Mouse (Mus musculus): ENCODE data around the gene AL607142.1. TPM values are rescaled to one million over a fixed set of nuclear protein-coding genes. Genes with fewer than 3 reads are reported as not detected.

Gene AL607142.1
- total RNA-seq, 2 experiments from 2014 or later, result not detected

DNA sequence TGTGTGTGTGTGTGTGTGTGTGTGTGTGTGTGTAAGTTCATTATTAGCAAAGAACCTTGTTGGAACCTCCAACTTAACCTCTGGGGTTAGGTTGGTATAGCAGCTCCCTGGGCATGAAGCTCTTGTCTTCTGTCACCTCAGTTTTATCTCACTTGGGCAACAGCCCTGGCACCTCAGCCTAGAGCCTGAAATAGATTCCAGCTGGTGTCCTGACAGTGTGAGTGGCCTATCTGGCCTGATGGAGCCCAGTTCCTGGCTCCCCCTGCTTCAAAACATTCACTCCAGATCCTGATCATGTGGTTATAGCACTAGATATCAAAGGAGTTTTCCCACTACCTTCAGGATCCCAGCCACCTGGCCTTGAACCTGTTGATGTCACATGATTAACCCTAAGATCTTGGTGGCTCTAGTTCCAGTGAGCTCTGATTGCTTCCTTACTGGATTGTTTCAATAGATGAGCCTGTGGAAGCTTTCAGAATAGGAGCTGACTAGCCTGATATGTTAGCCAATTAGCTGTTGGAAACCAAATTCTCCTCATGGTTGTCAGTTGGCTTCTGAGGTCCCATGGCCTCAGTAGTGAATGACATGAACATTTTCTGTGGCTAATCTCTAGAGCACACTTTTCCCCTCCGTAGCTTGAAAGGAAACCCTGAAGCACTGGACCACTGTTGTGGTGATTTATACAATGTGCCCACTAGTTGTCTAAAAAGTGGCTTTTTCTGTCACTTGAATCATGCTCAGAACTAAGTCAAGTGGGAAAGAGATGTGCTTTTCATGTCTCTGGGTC, 27.4 kb downstream of the AL607142.1 start:
- no peak for ATAC-seq (replicated peaks; ENCODE audit: poor library complexity, severe bottlenecking)

GRCm38 (mm10) chr4:120096935-120097334, 32.1 kb downstream of the AL607142.1 start:
- no peak for ATAC-seq (replicated peaks; ENCODE audit: poor library complexity, severe bottlenecking)

DNA sequence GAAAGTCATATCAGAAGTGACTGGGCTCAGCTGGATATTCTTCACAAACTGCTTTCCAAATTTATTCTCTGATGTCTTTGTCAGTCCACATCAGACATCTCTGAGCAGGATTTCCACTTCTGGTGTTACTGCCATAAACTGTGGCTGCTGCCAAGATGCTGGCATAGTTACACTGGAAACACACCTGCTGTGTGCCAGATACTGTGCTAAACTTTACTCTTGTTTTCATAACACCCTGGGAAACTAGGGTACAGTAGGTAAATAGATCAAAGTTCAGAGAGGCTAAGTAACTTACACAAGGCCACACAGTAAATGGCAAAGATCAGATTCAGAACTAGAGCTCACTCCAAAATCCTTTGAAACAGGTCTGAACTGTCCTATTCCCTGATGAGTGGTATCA, 36.4 kb downstream of the AL607142.1 start:
- no peak for ATAC-seq (replicated peaks; ENCODE audit: poor library complexity, severe bottlenecking)

DNA sequence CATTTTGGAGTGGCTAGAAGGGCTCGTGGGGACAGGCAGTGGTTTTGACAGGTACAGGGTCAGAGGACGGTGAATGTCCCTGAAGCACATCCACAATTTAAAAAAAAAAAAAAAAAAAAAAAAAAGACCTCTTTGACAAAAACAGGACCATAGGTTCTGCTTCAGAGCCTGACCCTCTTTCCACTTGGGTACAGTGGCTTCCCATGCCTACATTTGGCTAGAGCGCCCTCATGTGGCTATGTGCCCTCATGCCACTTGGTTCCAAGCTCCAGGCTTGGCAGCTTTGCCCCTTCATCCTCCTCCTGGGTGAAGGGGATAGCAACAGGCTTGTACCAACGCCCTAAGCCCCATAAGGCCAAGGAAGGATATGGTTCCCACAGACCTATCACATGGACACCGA, 39.8 kb downstream of the AL607142.1 start:
- peak; percentile 86 for ATAC-seq (replicated peaks; ENCODE audit: poor library complexity, severe bottlenecking)

- no peak for ATAC-seq (replicated peaks; ENCODE audit: poor library complexity, severe bottlenecking)
These were observed 41.6 kb downstream of the AL607142.1 start for GRCm38 (mm10) chr4:120106362-120106761.

GRCm38 (mm10) chr4:120107787-120108186, 43.0 kb downstream of the AL607142.1 start:
- no peak for ATAC-seq (replicated peaks; ENCODE audit: poor library complexity, severe bottlenecking)

- ATAC-seq (replicated peaks; ENCODE audit: poor library complexity, severe bottlenecking), result no peak
These were observed 50.7 kb downstream of the AL607142.1 start for GRCm38 (mm10) chr4:120115516-120115915.

- no peak for ATAC-seq (replicated peaks; ENCODE audit: poor library complexity, severe bottlenecking)
These were observed 51.5 kb downstream of the AL607142.1 start for GRCm38 (mm10) chr4:120116312-120116711.

DNA sequence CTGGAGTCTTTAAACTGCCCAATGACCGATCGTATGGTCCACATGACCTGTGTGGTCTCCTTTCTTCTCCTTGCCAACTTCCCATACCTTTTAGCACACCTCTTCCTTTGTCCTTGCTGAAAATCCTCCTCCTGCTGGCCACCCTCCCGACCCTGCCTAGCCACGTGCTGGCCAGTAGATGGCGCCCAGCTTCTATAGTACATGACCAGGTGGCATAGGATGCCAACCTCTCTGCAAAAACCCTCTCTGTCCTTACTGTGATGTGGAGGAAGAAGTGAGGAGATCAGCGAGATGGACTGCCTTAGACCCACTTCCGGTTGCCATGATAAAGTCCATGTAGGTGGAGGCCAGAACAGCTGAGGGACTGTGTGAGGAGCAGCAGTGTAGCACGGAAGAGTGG, 55.5 kb downstream of the AL607142.1 start:
- ATAC-seq (replicated peaks; ENCODE audit: poor library complexity, severe bottlenecking), result peak; percentile 66

DNA sequence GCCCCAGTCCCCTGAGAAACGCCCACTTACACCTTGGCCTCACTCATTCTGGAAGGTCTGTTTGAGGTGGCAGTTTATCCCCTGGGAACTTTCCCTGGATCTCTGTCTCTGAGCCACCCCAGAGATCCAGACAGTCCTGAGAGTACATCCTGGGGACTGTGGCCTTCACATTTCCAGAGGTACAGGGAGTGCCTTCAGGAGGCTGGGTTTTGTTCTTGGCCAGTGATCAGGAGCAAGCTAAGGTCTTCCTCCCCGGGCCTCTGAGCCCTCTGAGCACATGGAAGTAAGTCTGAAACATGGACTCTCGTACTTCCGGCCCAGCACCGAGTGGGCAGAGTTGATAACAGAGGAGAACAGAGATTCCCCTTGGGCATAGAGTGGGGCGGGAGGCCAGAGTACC, 59.9 kb downstream of the AL607142.1 start:
- ATAC-seq (replicated peaks; ENCODE audit: poor library complexity, severe bottlenecking), result no peak

GRCm38 (mm10) chr4:120126047-120126446, 61.3 kb downstream of the AL607142.1 start:
- ATAC-seq (replicated peaks; ENCODE audit: poor library complexity, severe bottlenecking), result no peak

GRCm38 (mm10) chr4:120127333-120127732, 62.5 kb downstream of the AL607142.1 start:
- no peak for ATAC-seq (replicated peaks; ENCODE audit: poor library complexity, severe bottlenecking)

DNA sequence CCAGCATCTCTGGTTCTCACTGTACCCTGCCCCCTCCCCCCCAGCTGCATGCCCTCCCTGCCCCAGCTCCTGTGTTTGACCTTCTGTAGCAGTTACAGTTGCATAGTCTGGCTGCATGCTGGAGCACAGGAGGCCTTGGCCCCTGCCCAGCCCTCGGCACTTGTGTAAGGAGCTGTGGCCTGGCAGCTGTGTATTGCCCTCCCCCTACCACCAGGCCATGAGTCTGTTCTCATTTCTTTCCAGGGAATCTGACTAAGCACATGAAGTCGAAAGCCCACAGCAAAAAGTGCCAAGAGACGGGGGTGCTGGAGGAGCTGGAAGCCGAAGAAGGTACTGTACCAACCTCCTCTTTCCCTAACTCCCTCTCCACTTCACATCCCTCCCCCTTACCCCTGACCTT, 63.2 kb downstream of the AL607142.1 start:
- no peak for ATAC-seq (replicated peaks; ENCODE audit: poor library complexity, severe bottlenecking)

GRCm38 (mm10) chr4:120129233-120129885, 64.6 kb downstream of the AL607142.1 start:
- ATAC-seq (replicated peaks; ENCODE audit: poor library complexity, severe bottlenecking), result peak; percentile 84

DNA sequence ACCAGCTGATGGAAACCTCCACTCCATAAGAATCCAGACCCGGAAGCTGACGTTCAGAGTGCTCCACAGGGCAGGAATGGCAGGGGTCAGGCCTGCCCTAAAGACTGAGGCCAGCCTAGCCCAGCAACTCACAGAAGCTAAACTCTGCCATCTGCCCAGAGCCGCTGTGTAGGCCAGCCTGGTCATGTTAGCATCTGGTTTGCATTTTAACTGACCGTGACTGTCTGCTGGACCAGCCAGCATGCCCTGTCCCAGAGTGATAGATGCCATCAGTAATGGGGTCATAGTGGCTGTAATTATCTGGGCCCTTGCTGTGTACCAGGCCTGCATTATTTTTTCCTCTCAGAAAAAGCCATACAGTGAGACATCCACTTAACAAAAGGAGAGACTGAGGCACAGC, 66.1 kb downstream of the AL607142.1 start:
- no peak for ATAC-seq (replicated peaks; ENCODE audit: poor library complexity, severe bottlenecking)

GRCm38 (mm10) chr4:120131441-120132220, 66.8 kb downstream of the AL607142.1 start:
- no peak for ATAC-seq (replicated peaks; ENCODE audit: poor library complexity, severe bottlenecking)

GRCm38 (mm10) chr4:120134223-120134622, 69.4 kb downstream of the AL607142.1 start:
- no peak for ATAC-seq (replicated peaks; ENCODE audit: poor library complexity, severe bottlenecking)

DNA sequence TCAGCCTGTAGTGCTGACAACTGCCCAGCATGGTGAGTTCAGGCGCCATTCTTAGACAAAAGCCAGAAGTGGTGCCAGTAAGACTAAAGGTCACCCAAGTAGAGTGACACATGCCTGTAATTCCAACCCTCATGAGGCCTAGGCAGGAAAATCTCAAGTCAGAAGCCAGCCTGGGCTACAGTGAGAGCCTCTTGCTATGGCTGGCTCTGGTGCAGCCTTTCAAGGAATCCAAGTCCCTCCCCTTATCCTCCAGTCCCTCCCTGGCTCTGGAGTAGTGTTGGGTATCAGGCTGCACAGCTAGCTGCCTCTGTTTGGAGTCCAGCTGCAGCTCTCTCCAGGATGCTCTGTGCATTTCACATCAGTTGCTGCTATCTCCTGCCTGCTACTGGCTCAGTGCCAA, 77.0 kb downstream of the AL607142.1 start:
- ATAC-seq (replicated peaks; ENCODE audit: poor library complexity, severe bottlenecking), result no peak

- no peak for ATAC-seq (replicated peaks; ENCODE audit: poor library complexity, severe bottlenecking)
These were observed 78.1 kb downstream of the AL607142.1 start for GRCm38 (mm10) chr4:120142905-120143304.

Measured in granulocyte monocyte progenitor cell, adult 5-6 weeks (primary cell).